Mouse (Mus musculus) bone marrow, adult 2 months (tissue): ENCODE results near the gene Afmid. TPM values are rescaled to one million over a fixed set of nuclear protein-coding genes. Genes with fewer than 3 reads are reported as not detected.

Experiments used
- H3K27ac ChIP-seq: fragments of 200-500 bp; 2 replicates; pipeline ENCODE4 v1.5.1; 2012; ENCODE audit warnings: low read depth, mild to moderate bottlenecking, control low read depth, inconsistent platforms, low read length; ENCODE audit not compliant: control insufficient read depth, poor library complexity, insufficient read depth
- H3K4me1 ChIP-seq: fragments of 200-500 bp; 2 replicates; pipeline ENCODE4 v1.6.1; 2011; ENCODE audit warnings: low read length; ENCODE audit not compliant: control insufficient read depth, insufficient read depth
- H3K4me3 ChIP-seq: fragments of 200-500 bp; replicated peaks from 2 replicates; pipeline ENCODE3; 2011; ENCODE audit warnings: mild to moderate bottlenecking, low read depth, low read length, control low read depth; ENCODE audit not compliant: control insufficient read depth
- CTCF ChIP-seq: fragments of 200-500 bp; IDR thresholded peaks from 2 replicates; pipeline ENCODE4 v1.5.1; 2011; ENCODE audit warnings: low read length, control low read depth; ENCODE audit not compliant: control insufficient read depth, insufficient read depth
- POLR2A ChIP-seq: fragments of 200-500 bp; IDR thresholded peaks from 2 replicates; pipeline ENCODE4 v1.6.1; 2011; ENCODE audit warnings: low read depth, mild to moderate bottlenecking, control low read depth, low read length, borderline replicate concordance; ENCODE audit not compliant: control insufficient read depth
- WGBS: fragments of 180-500 bp; shearing (Covaris S2); methylation state at CpG from one replicate; pipeline ENCODE4 v1.1.7; 2018; 5-methylcytosine and 5-hydroxymethylcytosine counted together
- polyA plus RNA-seq: library from polyadenylated mRNA; stranded (reverse); fragments of >200 nt; gene quantifications from 2 replicates; pipeline ENCODE4 v1.2.4, GENCODE M21; 2011; ENCODE audit warnings: low replicate concordance; ENCODE audit not compliant: missing spikeins, insufficient read depth, insufficient read length

Gene Afmid
- polyA plus RNA-seq, 1 experiment = 21.8 TPM

GRCm38 (mm10) chr11:117814704-117815366 lies 10.9 kb upstream of the Afmid start:
- 42% methylated on average over 6 of the region's 6 CpGs for WGBS
- Histone ChIP-seq H3K27ac (peak overlapping the region; percentile 66), H3K4me1 (peaks cover 11% of the 10 kb centered on the region), H3K4me3 (no peak overlapping the region)
- TF ChIP-seq CTCF (no peak), POLR2A (no peak)

GRCm38 (mm10) chr11:117815850-117816249 lies 9.9 kb upstream of the Afmid start:
- peaks cover 11% of the 10 kb centered on the region for H3K4me1 ChIP-seq
- WGBS = 83% methylated on average over 9 of the region's 9 CpGs
- H3K4me3 ChIP-seq = peak overlapping the region; percentile 8
- H3K27ac ChIP-seq = peak overlapping the region; percentile 66

GRCm38 (mm10) chr11:117816389-117816996 lies 9.2 kb upstream of the Afmid start:
- Histone ChIP-seq H3K4me1 (peaks cover 9% of the 10 kb centered on the region), H3K27ac (no peak overlapping the region), H3K4me3 (no peak overlapping the region)
- TF ChIP-seq POLR2A (no peak), CTCF (no peak)
- WGBS = 88% methylated on average over 13 of the region's 13 CpGs

- H3K4me3 ChIP-seq = no peak overlapping the region
- 87% methylated on average over 8 of the region's 8 CpGs for WGBS
- peaks cover 4% of the 10 kb centered on the region for H3K4me1 ChIP-seq
- H3K27ac ChIP-seq = no peak overlapping the region
- no peak for TF ChIP-seq CTCF
- no peak for TF ChIP-seq POLR2A
These were observed 6.6 kb upstream of the Afmid start for GRCm38 (mm10) chr11:117819095-117819494.

GRCm38 (mm10) chr11:117820173-117820572 lies 5.6 kb upstream of the Afmid start:
- TF ChIP-seq CTCF = no peak
- TF ChIP-seq POLR2A = no peak
- peaks cover 2% of the 10 kb centered on the region for H3K4me1 ChIP-seq
- WGBS = 95% methylated on average over 7 of the region's 7 CpGs
- no peak overlapping the region for H3K27ac ChIP-seq
- no peak overlapping the region for H3K4me3 ChIP-seq

DNA sequence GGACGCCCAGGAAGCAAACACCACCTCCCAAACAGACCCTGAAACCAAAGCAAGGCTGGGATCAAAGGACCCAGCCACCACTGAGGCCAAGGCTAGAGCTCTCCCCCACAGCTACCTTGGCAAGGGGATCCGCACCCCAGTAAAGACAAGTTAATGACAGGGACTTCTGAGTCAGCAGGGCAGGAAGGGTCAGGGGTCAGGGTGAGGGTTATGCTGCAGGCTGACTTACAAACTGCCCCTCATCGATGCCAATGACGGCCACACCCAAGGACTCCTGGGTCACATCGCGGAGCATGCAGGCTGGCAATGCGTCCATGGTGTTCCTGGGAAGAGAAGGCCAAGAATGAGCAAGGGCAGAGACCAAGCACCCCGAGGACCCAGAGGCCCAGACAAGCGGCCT lies 3.9 kb upstream of the Afmid start:
- H3K4me3 ChIP-seq = no peak overlapping the region
- H3K4me1 ChIP-seq = peaks cover 2% of the 10 kb centered on the region
- WGBS = 95% methylated on average over 9 of the region's 9 CpGs
- H3K27ac ChIP-seq = no peak overlapping the region
- TF ChIP-seq CTCF (no peak), POLR2A (no peak)

DNA sequence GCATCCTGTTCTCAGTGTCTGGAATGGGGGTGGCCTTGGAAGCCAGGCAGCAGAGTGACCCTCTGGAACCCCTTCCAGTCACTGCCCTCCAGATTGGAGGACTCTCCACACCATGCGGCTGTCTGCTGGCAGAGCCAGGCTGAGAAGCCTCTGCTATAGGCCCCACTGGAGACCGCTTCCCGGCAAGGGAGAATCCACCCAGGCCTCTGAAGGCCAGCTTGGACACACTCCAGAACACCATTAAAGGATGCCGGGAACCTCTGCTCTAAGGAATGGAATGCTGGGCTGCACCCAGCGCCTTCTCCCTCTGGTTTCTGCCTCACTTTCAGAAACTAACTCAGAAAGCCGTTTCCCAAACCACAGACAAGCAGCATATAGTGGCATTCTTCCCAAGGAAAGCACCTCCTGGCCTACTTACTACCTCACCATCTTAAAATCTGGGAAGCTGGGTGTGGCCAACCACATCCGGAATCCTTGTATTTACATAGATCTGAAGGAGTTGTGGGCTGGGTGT lies 2.9 kb upstream of the Afmid start:
- H3K27ac ChIP-seq = no peak overlapping the region
- H3K4me1 ChIP-seq = peaks cover 5% of the 10 kb centered on the region
- 95% methylated on average over 7 of the region's 7 CpGs for WGBS
- TF ChIP-seq CTCF (no peak), POLR2A (0 out of 2 replicates have a peak, but pooled peaks have one; percentile 14)
- H3K4me3 ChIP-seq = no peak overlapping the region

- 89% methylated on average over 6 of the region's 6 CpGs for WGBS
- Histone ChIP-seq H3K4me3 (no peak overlapping the region), H3K4me1 (peaks cover 6% of the 10 kb centered on the region), H3K27ac (no peak overlapping the region)
- TF ChIP-seq POLR2A (no peak), CTCF (no peak)
These were observed 2.3 kb upstream of the Afmid start for GRCm38 (mm10) chr11:117823411-117823810.
